Mouse (Mus musculus): Measurements from ENCODE around the gene Gprc5b. TPM values are rescaled to one million over a fixed set of nuclear protein-coding genes. Genes with fewer than 3 reads are reported as not detected.

Gene Gprc5b
- polyA plus RNA-seq, 1 experiment from 2014 or later = 0.20 TPM

DNA sequence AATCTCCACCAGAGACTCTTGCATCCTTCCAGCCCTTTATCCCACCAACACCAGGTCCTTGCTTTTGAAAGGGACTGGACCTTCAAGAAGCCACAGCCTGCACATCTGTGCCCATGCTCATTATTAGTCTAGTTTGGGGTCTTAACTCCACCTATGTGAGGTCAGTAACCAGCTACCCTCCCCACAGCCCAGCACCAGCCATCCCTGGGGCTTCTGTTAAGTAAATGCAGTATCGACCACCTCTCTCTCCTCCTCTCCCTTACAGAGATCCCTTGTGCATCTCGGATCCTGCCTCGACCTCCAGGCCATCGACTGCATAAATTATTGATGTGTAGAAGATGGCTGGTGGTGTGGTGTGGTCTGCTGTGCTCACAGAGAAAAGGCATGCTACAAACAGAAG lies 8.6 kb downstream of the Gprc5b start:
- H3K36me3 ChIP-seq = no peaks in the 10 kb centered on the region
- H3K4me3 ChIP-seq (replicated peaks) = no peak overlapping the region
- DNase-seq (no peak), ATAC-seq (ENCODE audit: low read depth) (no peak)
- H3K9me3 ChIP-seq (replicated peaks) = no peaks in the 10 kb centered on the region
- no peak overlapping the region for H3K4me2 ChIP-seq
- H3K4me1 ChIP-seq (replicated peaks) = no peaks in the 10 kb centered on the region
- H3K9ac ChIP-seq = no peak overlapping the region
- no peaks in the 10 kb centered on the region for H3K27me3 ChIP-seq
- 60% methylated on average over 4 of the region's 4 CpGs for WGBS (ENCODE audit: insufficient replicate concordance)
- no peak overlapping the region for H3K27ac ChIP-seq

GRCm38 (mm10) chr7:118985786-118986185 lies 9.2 kb downstream of the Gprc5b start:
- Histone ChIP-seq H3K4me2 (no peak overlapping the region), H3K36me3 (no peaks in the 10 kb centered on the region), H3K9me3 (replicated peaks) (no peaks in the 10 kb centered on the region), H3K4me1 (replicated peaks) (no peaks in the 10 kb centered on the region), H3K27ac (no peak overlapping the region), H3K4me3 (replicated peaks) (no peak overlapping the region), H3K9ac (no peak overlapping the region), H3K27me3 (no peaks in the 10 kb centered on the region)
- ATAC-seq (ENCODE audit: low read depth) (no peak), DNase-seq (no peak)
- 50% methylated on average over 4 of the region's 4 CpGs for WGBS (ENCODE audit: insufficient replicate concordance)

DNA sequence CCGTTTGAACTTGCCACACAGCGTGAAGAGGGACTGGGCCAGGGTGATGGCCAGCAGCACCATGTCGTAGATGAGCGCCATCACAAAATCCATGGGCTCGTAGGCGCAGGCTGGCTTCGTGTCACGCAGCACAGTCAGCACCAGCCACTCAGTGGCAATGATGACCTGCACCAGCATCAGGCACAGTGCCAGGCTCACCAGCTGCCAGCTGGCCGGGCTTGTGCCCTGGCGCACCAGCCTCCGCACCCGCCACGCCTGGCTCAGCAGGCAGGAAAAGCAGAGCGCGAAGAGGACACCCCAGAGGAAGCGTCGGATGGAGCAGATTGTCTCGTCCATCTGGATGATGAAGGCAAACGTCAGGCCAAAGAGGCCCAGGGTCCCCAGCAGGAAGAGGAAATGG lies 11.1 kb downstream of the Gprc5b start:
- no peak overlapping the region for H3K9ac ChIP-seq
- ATAC-seq (ENCODE audit: low read depth) = 0 out of 2 replicates have a peak, but pooled peaks have one; percentile 29

DNA sequence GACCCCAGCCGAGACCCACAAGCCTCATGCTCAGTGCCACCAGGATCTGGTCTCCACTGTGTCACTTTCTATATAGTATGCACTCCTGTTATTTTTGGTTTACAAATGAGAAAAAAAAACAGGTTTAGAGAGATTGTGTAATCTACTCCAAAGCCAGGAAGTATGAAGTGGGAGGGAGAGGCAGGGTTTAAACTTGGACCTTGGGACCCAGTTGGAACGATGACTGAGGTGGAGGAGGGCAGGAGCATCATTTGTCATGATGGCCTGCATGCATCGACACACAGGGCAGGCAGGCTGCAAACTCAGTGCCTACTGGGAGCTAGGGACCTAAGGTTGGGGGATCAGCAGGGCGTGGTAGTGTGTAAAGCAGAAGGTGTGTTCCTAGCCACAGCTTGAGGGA lies 12.4 kb downstream of the Gprc5b start:
- Histone ChIP-seq H3K4me3 (replicated peaks) (no peak overlapping the region), H3K27ac (no peak overlapping the region), H3K4me2 (no peak overlapping the region), H3K27me3 (no peaks in the 10 kb centered on the region), H3K4me1 (replicated peaks) (no peaks in the 10 kb centered on the region), H3K36me3 (no peaks in the 10 kb centered on the region), H3K9ac (no peak overlapping the region), H3K9me3 (replicated peaks) (no peaks in the 10 kb centered on the region)
- no peak for DNase-seq
- ATAC-seq (ENCODE audit: low read depth) = peak; percentile 31; the same call in 1 of the 2 replicates
- 61% methylated on average over 4 of the region's 4 CpGs for WGBS (ENCODE audit: insufficient replicate concordance)

More for the DNA sequence above, 11.1 kb downstream of the Gprc5b start:
- no peak overlapping the region for H3K4me2 ChIP-seq
- no peak overlapping the region for H3K4me3 ChIP-seq (replicated peaks)
- H3K27ac ChIP-seq = no peak overlapping the region
- no peak for DNase-seq
- no peaks in the 10 kb centered on the region for H3K9me3 ChIP-seq (replicated peaks)
- WGBS (ENCODE audit: insufficient replicate concordance) = 73% methylated on average over 19 of the region's 19 CpGs
- no peaks in the 10 kb centered on the region for H3K27me3 ChIP-seq
- no peaks in the 10 kb centered on the region for H3K4me1 ChIP-seq (replicated peaks)
- no peaks in the 10 kb centered on the region for H3K36me3 ChIP-seq

GRCm38 (mm10) chr7:118981831-118982230 lies 13.2 kb downstream of the Gprc5b start:
- ATAC-seq (ENCODE audit: low read depth) (no peak), DNase-seq (no peak)
- Histone ChIP-seq H3K4me1 (replicated peaks) (no peaks in the 10 kb centered on the region), H3K9me3 (replicated peaks) (no peaks in the 10 kb centered on the region), H3K27me3 (no peaks in the 10 kb centered on the region), H3K36me3 (no peaks in the 10 kb centered on the region), H3K4me2 (no peak overlapping the region), H3K27ac (no peak overlapping the region), H3K4me3 (replicated peaks) (no peak overlapping the region), H3K9ac (no peak overlapping the region)
- 69% methylated on average over 5 of the region's 5 CpGs for WGBS (ENCODE audit: insufficient replicate concordance)

DNA sequence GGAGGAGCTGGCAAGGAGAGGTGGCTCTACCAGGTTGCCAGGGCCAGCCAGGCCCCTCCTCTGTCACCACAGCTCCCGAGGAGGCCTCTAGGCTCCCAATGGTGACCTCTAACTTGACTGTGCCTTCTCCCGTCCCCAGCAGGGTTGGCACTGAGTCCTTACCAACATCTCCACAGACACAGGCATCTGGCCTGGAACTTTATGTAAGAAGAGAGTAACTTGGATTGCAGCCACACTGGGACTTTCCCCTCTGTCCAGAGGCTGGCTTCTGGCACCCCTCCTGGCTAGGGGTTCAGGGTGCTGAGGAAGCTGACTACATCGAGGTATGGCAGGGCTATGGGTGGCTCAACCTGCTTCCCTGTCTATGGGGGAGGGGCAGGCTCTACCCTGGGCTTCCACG lies 13.7 kb downstream of the Gprc5b start:
- no peak overlapping the region for H3K27ac ChIP-seq
- H3K9ac ChIP-seq = no peak overlapping the region
- H3K36me3 ChIP-seq = no peaks in the 10 kb centered on the region
- WGBS (ENCODE audit: insufficient replicate concordance) = 45% methylated on average over 4 of the region's 4 CpGs
- no peaks in the 10 kb centered on the region for H3K4me1 ChIP-seq (replicated peaks)
- H3K27me3 ChIP-seq = no peaks in the 10 kb centered on the region
- DNase-seq (no peak), ATAC-seq (ENCODE audit: low read depth) (no peak)
- H3K9me3 ChIP-seq (replicated peaks) = no peaks in the 10 kb centered on the region
- no peak overlapping the region for H3K4me2 ChIP-seq
- no peak overlapping the region for H3K4me3 ChIP-seq (replicated peaks)

- Histone ChIP-seq H3K4me1 (replicated peaks) (no peaks in the 10 kb centered on the region), H3K27me3 (no peaks in the 10 kb centered on the region), H3K4me2 (no peak overlapping the region), H3K9ac (no peak overlapping the region), H3K36me3 (no peaks in the 10 kb centered on the region), H3K4me3 (replicated peaks) (no peak overlapping the region), H3K27ac (no peak overlapping the region), H3K9me3 (replicated peaks) (no peaks in the 10 kb centered on the region)
- WGBS (ENCODE audit: insufficient replicate concordance) = 51% methylated on average over 9 of the region's 9 CpGs
- DNase-seq = no peak
- ATAC-seq (ENCODE audit: low read depth) = no peak
Observed at GRCm38 (mm10) chr7:118979708-118980107, 15.3 kb downstream of the Gprc5b start.

- WGBS (ENCODE audit: insufficient replicate concordance) = 73% methylated on average over 7 of the region's 7 CpGs
- no peak overlapping the region for H3K4me2 ChIP-seq
Observed at GRCm38 (mm10) chr7:118979121-118979520, 15.9 kb downstream of the Gprc5b start.

GRCm38 (mm10) chr7:118977167-118977543 lies 17.9 kb downstream of the Gprc5b start:
- H3K4me3 ChIP-seq (replicated peaks) = no peak overlapping the region
- H3K4me2 ChIP-seq = no peak overlapping the region
- DNase-seq = no peak
- no peak for ATAC-seq (ENCODE audit: low read depth)
- no peaks in the 10 kb centered on the region for H3K36me3 ChIP-seq
- H3K9me3 ChIP-seq (replicated peaks) = no peaks in the 10 kb centered on the region
- H3K9ac ChIP-seq = no peak overlapping the region
- H3K27ac ChIP-seq = no peak overlapping the region
- H3K4me1 ChIP-seq (replicated peaks) = no peaks in the 10 kb centered on the region
- no peaks in the 10 kb centered on the region for H3K27me3 ChIP-seq
- WGBS (ENCODE audit: insufficient replicate concordance) = 72% methylated on average over 10 of the region's 10 CpGs

More at GRCm38 (mm10) chr7:118979121-118979520, 15.9 kb downstream of the Gprc5b start:
- Histone ChIP-seq H3K9ac (no peak overlapping the region), H3K4me1 (replicated peaks) (no peaks in the 10 kb centered on the region), H3K9me3 (replicated peaks) (no peaks in the 10 kb centered on the region), H3K4me3 (replicated peaks) (no peak overlapping the region), H3K27me3 (no peaks in the 10 kb centered on the region), H3K36me3 (no peaks in the 10 kb centered on the region), H3K27ac (no peak overlapping the region)
- ATAC-seq (ENCODE audit: low read depth) = no peak
- no peak for DNase-seq

GRCm38 (mm10) chr7:118976414-118977166 lies 18.4 kb downstream of the Gprc5b start:
- WGBS (ENCODE audit: insufficient replicate concordance) = 36% methylated on average over 14 of the region's 14 CpGs
- no peak for ATAC-seq (ENCODE audit: low read depth)
- DNase-seq = no peak

DNA sequence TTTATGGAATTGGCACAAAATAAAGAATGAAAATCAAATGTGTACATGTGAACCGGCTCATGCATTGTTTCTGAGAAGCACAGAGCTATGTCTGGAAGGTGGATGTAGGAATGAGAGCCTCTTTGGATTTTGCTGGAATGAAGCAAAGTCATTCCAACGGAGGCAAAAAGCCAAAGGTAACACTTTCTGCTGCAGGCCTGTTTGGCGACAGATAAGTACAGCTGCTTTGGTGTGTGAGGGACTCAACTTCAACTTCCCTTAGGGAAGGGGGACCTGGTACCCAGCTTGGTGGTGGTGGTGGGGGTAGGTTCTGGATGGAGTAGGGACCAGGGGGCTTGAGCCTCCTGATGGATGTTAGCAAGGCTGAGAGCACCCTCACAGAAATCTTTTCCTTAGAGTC lies 19.2 kb downstream of the Gprc5b start:
- DNase-seq (no peak), ATAC-seq (ENCODE audit: low read depth) (no peak)
- Histone ChIP-seq H3K27ac (no peak overlapping the region), H3K9me3 (replicated peaks) (no peaks in the 10 kb centered on the region), H3K36me3 (no peaks in the 10 kb centered on the region), H3K4me3 (replicated peaks) (no peak overlapping the region), H3K4me1 (replicated peaks) (no peaks in the 10 kb centered on the region), H3K9ac (no peak overlapping the region), H3K27me3 (no peaks in the 10 kb centered on the region), H3K4me2 (no peak overlapping the region)
- WGBS (ENCODE audit: insufficient replicate concordance) = 64% methylated on average over 3 of the region's 3 CpGs

More at GRCm38 (mm10) chr7:118976414-118977166, 18.4 kb downstream of the Gprc5b start:
- H3K4me3 ChIP-seq (replicated peaks) = no peak overlapping the region
- H3K9me3 ChIP-seq (replicated peaks) = no peaks in the 10 kb centered on the region
- H3K27ac ChIP-seq = no peak overlapping the region
- H3K27me3 ChIP-seq = no peaks in the 10 kb centered on the region
- H3K36me3 ChIP-seq = no peaks in the 10 kb centered on the region
- no peak overlapping the region for H3K9ac ChIP-seq
- no peaks in the 10 kb centered on the region for H3K4me1 ChIP-seq (replicated peaks)
- H3K4me2 ChIP-seq = no peak overlapping the region

- no peak overlapping the region for H3K27ac ChIP-seq
- no peaks in the 10 kb centered on the region for H3K9me3 ChIP-seq (replicated peaks)
- no peak overlapping the region for H3K4me3 ChIP-seq (replicated peaks)
- DNase-seq (no peak), ATAC-seq (ENCODE audit: low read depth) (no peak)
- WGBS (ENCODE audit: insufficient replicate concordance) = 75% methylated on average over 4 of the region's 4 CpGs
- no peak overlapping the region for H3K9ac ChIP-seq
- no peak overlapping the region for H3K4me2 ChIP-seq
- H3K4me1 ChIP-seq (replicated peaks) = no peaks in the 10 kb centered on the region
- H3K27me3 ChIP-seq = no peaks in the 10 kb centered on the region
- no peaks in the 10 kb centered on the region for H3K36me3 ChIP-seq
Observed at GRCm38 (mm10) chr7:118973377-118973776, 21.6 kb downstream of the Gprc5b start.
